Mouse (Mus musculus) heart, adult 10 weeks (tissue): ENCODE measurements around the gene Col4a3bp. TPM values are rescaled to one million over a fixed set of nuclear protein-coding genes. Genes with fewer than 3 reads are reported as not detected.

ENCODE experiments used
- polyA plus RNA-seq: library from polyadenylated mRNA; stranded (reverse); fragments of 350-450 nt; fragmentation: Illumina TruSeq; extraction: RNeasy Lipid Tissue Mini Kit (QIAGEN cat#74804); gene quantifications from one replicate; pipeline ENCODE4 v1.2.3, GENCODE M21; 2014; ENCODE audit warnings: low read depth, low replicate concordance

The Col4a3bp gene
- polyA plus RNA-seq = 30.9 TPM

GRCm38 (mm10) chr13:96542081-96542889 lies at the start of gene Col4a3bp, which contains the start of gene Polk:
Gene Col4a3bp (plus strand): TSS chr13:96542618.
Gene Polk (minus strand): TSS chr13:96542579.

GRCm38 (mm10) chr13:96670406-96671077 lies 128.1 kb downstream of the Col4a3bp start, which contains the start of gene Hmgcr:
Gene Hmgcr (minus strand): TSS chr13:96670936.

Other genes with a start within 250 kb of the Col4a3bp start
- 6.4 TPM for gene Poc5, start 154.3 kb upstream of the Col4a3bp start, polyA plus RNA-seq
- 0.39 TPM for gene Ankdd1b, start 71.4 kb upstream of the Col4a3bp start, polyA plus RNA-seq
- gene Gm17622, start 51.9 kb upstream of the Col4a3bp start, polyA plus RNA-seq = not detected
- gene Polk, start within 50 bp of the Col4a3bp start, polyA plus RNA-seq = 3.9 TPM
- gene Hmgcr, start 128.3 kb downstream of the Col4a3bp start, polyA plus RNA-seq = 5.7 TPM
- not detected for gene Ankrd31, start 205.7 kb downstream of the Col4a3bp start, polyA plus RNA-seq